Mouse (Mus musculus): ENCODE measurements around the gene Tbc1d17. TPM values are rescaled to one million over a fixed set of nuclear protein-coding genes. Genes with fewer than 3 reads are reported as not detected.

Tbc1d17 gene
- polyA plus RNA-seq, 1 experiment from 2014 or later = 32.7 TPM

- peak overlapping the region; percentile 42 for H3K4me2 ChIP-seq (ENCODE audit: low read depth, low read length)
- H3K4me3 ChIP-seq (ENCODE audit: low read depth, low read length) = peak overlapping the region; percentile 23
- H3K27me3 ChIP-seq (ENCODE audit: control insufficient read depth, insufficient read depth, low read depth, low read length) = peaks cover 17% of the 10 kb centered on the region
- peaks cover 15% of the 10 kb centered on the region for H3K4me1 ChIP-seq (ENCODE audit: control insufficient read depth, low read depth, low read length)
- H3K27ac ChIP-seq (ENCODE audit: low read length) = no peak overlapping the region
- ATAC-seq (ENCODE audit: low read depth) = peak; percentile 39
- H3K9me3 ChIP-seq (replicated peaks; ENCODE audit: control insufficient read depth, low read length) = no peaks in the 10 kb centered on the region
- H3K9ac ChIP-seq (ENCODE audit: low read depth, low read length) = no peak overlapping the region
- WGBS (ENCODE audit: insufficient replicate concordance) = 2% methylated on average over 58 of the region's 58 CpGs
- H3K36me3 ChIP-seq (ENCODE audit: control insufficient read depth, insufficient read depth) = peaks cover 13% of the 10 kb centered on the region
Observed at GRCm38 (mm10) chr7:44839491-44840191, 9.2 kb downstream of the Tbc1d17 start.

DNA sequence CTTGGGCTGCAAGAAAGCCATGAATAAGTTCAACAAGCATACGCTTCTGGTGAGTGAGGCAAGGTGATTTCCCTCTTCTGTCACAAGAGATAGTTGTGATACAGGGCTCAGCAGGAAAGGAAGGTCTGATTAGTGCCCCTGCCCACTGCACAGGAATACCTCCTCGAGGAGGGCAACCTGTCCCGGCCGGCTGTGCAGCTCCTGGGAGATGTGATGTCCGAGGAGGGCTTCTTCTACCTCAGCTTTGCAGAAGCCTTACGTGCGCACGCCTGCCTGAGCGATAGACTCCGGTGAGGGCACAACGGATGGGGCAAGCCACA is 9.7 kb downstream of the Tbc1d17 start:
- Histone ChIP-seq H3K27me3 (ENCODE audit: control insufficient read depth, insufficient read depth, low read depth, low read length) (peaks cover 17% of the 10 kb centered on the region), H3K9me3 (replicated peaks; ENCODE audit: control insufficient read depth, low read length) (no peaks in the 10 kb centered on the region), H3K36me3 (ENCODE audit: control insufficient read depth, insufficient read depth) (peaks cover 13% of the 10 kb centered on the region), H3K4me2 (ENCODE audit: low read depth, low read length) (peak overlapping the region; percentile 42), H3K9ac (ENCODE audit: low read depth, low read length) (no peak overlapping the region), H3K27ac (ENCODE audit: low read length) (no peak overlapping the region), H3K4me1 (ENCODE audit: control insufficient read depth, low read depth, low read length) (peaks cover 15% of the 10 kb centered on the region), H3K4me3 (ENCODE audit: low read depth, low read length) (peak overlapping the region; percentile 23)
- 15% methylated on average over 11 of the region's 11 CpGs for WGBS (ENCODE audit: insufficient replicate concordance)
- ATAC-seq (ENCODE audit: low read depth) = no peak

DNA sequence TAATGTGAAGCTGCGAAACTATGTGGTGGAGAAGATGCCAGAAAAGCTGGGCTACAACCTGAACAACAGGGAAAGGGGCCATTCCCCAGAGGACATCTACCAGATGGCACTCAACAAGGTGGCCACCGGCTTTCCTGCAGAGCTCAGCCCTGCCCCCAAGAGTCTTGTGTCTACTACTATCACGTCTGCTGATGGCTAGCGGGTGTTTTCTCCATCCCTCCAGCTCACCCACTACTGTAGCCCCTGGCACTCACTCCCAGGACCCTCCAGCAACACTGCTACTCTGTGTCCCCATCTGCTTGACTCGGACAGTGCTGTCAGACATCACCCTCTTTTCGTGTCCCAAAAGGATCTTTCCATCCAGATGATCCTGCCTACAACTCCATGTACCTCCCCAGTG is 10.8 kb downstream of the Tbc1d17 start:
- no peak overlapping the region for H3K9ac ChIP-seq (ENCODE audit: low read depth, low read length)
- peaks cover 17% of the 10 kb centered on the region for H3K27me3 ChIP-seq (ENCODE audit: control insufficient read depth, insufficient read depth, low read depth, low read length)
- H3K4me2 ChIP-seq (ENCODE audit: low read depth, low read length) = no peak overlapping the region
- ATAC-seq (ENCODE audit: low read depth) = no peak
- H3K4me1 ChIP-seq (ENCODE audit: control insufficient read depth, low read depth, low read length) = peaks cover 15% of the 10 kb centered on the region
- H3K36me3 ChIP-seq (ENCODE audit: control insufficient read depth, insufficient read depth) = peaks cover 12% of the 10 kb centered on the region
- WGBS (ENCODE audit: insufficient replicate concordance) = 72% methylated on average over 6 of the region's 6 CpGs
- H3K27ac ChIP-seq (ENCODE audit: low read length) = no peak overlapping the region
- no peak overlapping the region for H3K4me3 ChIP-seq (ENCODE audit: low read depth, low read length)
- no peaks in the 10 kb centered on the region for H3K9me3 ChIP-seq (replicated peaks; ENCODE audit: control insufficient read depth, low read length)

DNA sequence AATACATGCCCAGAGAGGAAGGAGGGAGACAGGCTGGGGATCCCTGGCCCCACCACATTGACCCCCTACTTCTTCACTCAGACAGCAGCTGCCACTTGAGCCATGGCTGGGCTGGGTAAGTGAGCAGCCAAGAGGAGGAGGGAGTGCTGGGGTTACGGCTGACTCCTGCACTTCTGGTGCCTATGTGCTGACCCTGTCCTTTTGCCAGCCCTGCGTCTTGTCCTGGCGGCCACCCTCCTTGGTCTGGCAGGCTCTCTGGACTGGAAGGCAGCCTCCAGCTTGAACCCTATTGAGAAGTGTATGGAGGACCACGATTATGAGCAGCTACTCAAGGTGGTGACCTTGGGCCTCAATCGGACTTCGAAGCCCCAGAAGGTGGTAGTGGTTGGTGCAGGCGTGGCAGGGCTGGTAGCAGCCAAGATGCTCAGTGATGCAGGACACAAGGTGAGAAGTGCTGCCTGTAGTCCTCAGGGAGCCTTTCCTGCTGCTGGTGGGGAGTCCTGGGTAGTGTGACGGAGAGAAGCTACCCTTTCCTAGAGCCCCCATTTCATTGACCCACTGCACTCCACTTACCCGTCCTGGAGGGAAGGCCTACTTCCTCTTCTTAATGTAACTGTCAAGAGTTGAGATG is 12.3 kb downstream of the Tbc1d17 start:
- no peak overlapping the region for H3K27ac ChIP-seq (ENCODE audit: low read length)
- no peak for ATAC-seq (ENCODE audit: low read depth)
- H3K4me1 ChIP-seq (ENCODE audit: control insufficient read depth, low read depth, low read length) = peaks cover 15% of the 10 kb centered on the region
- H3K4me3 ChIP-seq (ENCODE audit: low read depth, low read length) = no peak overlapping the region
- peaks cover 17% of the 10 kb centered on the region for H3K27me3 ChIP-seq (ENCODE audit: control insufficient read depth, insufficient read depth, low read depth, low read length)
- WGBS (ENCODE audit: insufficient replicate concordance) = 71% methylated on average over 9 of the region's 9 CpGs
- no peaks in the 10 kb centered on the region for H3K9me3 ChIP-seq (replicated peaks; ENCODE audit: control insufficient read depth, low read length)
- H3K36me3 ChIP-seq (ENCODE audit: control insufficient read depth, insufficient read depth) = peaks cover 6% of the 10 kb centered on the region
- no peak overlapping the region for H3K4me2 ChIP-seq (ENCODE audit: low read depth, low read length)
- no peak overlapping the region for H3K9ac ChIP-seq (ENCODE audit: low read depth, low read length)

DNA sequence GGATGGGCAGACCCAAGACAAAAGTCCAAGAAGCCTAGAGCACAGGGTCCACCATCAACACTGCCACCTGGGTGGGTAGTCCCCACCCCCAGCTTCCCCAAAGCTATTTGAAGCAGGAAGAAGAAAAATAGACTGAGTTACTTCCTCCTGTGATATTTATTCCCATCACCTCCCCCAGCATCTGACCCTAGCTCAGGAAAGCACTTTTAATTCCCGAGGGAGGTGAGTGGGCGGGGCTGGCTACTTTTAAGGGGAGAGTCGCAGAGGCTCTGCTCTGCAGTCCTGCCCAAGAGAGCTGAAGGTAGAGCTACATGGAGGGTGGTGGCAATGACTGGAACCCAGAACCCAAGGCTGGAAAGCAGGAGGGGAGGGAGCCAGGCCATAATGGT is 12.9 kb downstream of the Tbc1d17 start:
- H3K27me3 ChIP-seq (ENCODE audit: control insufficient read depth, insufficient read depth, low read depth, low read length) = peaks cover 17% of the 10 kb centered on the region
- H3K4me1 ChIP-seq (ENCODE audit: control insufficient read depth, low read depth, low read length) = peaks cover 15% of the 10 kb centered on the region
- no peak for ATAC-seq (ENCODE audit: low read depth)
- H3K36me3 ChIP-seq (ENCODE audit: control insufficient read depth, insufficient read depth) = peaks cover 10% of the 10 kb centered on the region
- no peaks in the 10 kb centered on the region for H3K9me3 ChIP-seq (replicated peaks; ENCODE audit: control insufficient read depth, low read length)
- no peak overlapping the region for H3K27ac ChIP-seq (ENCODE audit: low read length)
- H3K4me3 ChIP-seq (ENCODE audit: low read depth, low read length) = no peak overlapping the region
- H3K9ac ChIP-seq (ENCODE audit: low read depth, low read length) = no peak overlapping the region
- 37% methylated on average over 3 of the region's 3 CpGs for WGBS (ENCODE audit: insufficient replicate concordance)
- H3K4me2 ChIP-seq (ENCODE audit: low read depth, low read length) = no peak overlapping the region

DNA sequence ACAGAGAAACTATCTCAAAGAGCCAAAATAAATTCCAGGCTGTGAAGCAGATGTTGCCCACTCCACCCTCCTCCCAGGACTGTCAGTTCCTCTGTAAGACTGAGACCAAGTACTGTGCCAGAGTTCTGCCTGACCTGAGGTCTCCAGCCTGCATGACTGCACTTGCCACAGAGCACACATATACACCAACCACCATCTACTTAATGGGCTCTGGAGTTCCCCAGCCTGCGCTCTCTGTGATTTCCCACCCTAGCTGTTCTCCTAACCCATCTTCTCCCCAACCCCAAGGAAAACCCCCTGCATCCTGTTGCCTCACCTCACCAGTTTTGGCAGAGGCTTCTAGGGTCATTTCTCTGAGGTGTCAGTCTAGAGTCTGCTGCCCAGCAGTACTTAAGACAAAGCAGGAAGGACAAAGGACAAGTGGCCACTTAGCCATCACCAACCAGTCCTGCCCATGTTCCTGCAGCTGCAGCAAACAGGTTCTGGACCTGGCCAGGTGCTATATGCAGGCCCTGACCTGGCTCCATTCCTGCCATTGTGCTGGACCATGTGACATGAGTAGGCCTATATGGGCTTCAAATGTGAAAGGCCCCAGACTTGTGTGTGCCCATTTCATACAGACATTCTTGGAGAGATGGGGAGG is 13.4 kb downstream of the Tbc1d17 start:
- ATAC-seq (ENCODE audit: low read depth) = no peak
- peaks cover 15% of the 10 kb centered on the region for H3K36me3 ChIP-seq (ENCODE audit: control insufficient read depth, insufficient read depth)
- WGBS (ENCODE audit: insufficient replicate concordance) = 77% methylated on average over 1 of the region's 1 CpGs
- H3K27me3 ChIP-seq (ENCODE audit: control insufficient read depth, insufficient read depth, low read depth, low read length) = peaks cover 15% of the 10 kb centered on the region
- H3K4me3 ChIP-seq (ENCODE audit: low read depth, low read length) = no peak overlapping the region
- no peaks in the 10 kb centered on the region for H3K9me3 ChIP-seq (replicated peaks; ENCODE audit: control insufficient read depth, low read length)
- H3K9ac ChIP-seq (ENCODE audit: low read depth, low read length) = no peak overlapping the region
- H3K4me1 ChIP-seq (ENCODE audit: control insufficient read depth, low read depth, low read length) = peaks cover 15% of the 10 kb centered on the region
- H3K27ac ChIP-seq (ENCODE audit: low read length) = no peak overlapping the region
- no peak overlapping the region for H3K4me2 ChIP-seq (ENCODE audit: low read depth, low read length)

- no peak overlapping the region for H3K27ac ChIP-seq (ENCODE audit: low read length)
- H3K9ac ChIP-seq (ENCODE audit: low read depth, low read length) = no peak overlapping the region
- no peaks in the 10 kb centered on the region for H3K9me3 ChIP-seq (replicated peaks; ENCODE audit: control insufficient read depth, low read length)
- ATAC-seq (ENCODE audit: low read depth) = no peak
- H3K4me3 ChIP-seq (ENCODE audit: low read depth, low read length) = no peak overlapping the region
- H3K4me1 ChIP-seq (ENCODE audit: control insufficient read depth, low read depth, low read length) = peaks cover 2% of the 10 kb centered on the region; the same call in 1 of the 2 replicates
- 76% methylated on average over 4 of the region's 4 CpGs for WGBS (ENCODE audit: insufficient replicate concordance)
- H3K36me3 ChIP-seq (ENCODE audit: control insufficient read depth, insufficient read depth) = peaks cover 35% of the 10 kb centered on the region
- H3K27me3 ChIP-seq (ENCODE audit: control insufficient read depth, insufficient read depth, low read depth, low read length) = no peaks in the 10 kb centered on the region
- no peak overlapping the region for H3K4me2 ChIP-seq (ENCODE audit: low read depth, low read length)
Observed at GRCm38 (mm10) chr7:44832763-44833162, 16.1 kb downstream of the Tbc1d17 start.

- no peak overlapping the region for H3K4me3 ChIP-seq (ENCODE audit: low read depth, low read length)
- no peak overlapping the region for H3K27ac ChIP-seq (ENCODE audit: low read length)
- H3K4me1 ChIP-seq (ENCODE audit: control insufficient read depth, low read depth, low read length) = peaks cover 11% of the 10 kb centered on the region
- no peaks in the 10 kb centered on the region for H3K9me3 ChIP-seq (replicated peaks; ENCODE audit: control insufficient read depth, low read length)
- no peak overlapping the region for H3K9ac ChIP-seq (ENCODE audit: low read depth, low read length)
- H3K27me3 ChIP-seq (ENCODE audit: control insufficient read depth, insufficient read depth, low read depth, low read length) = no peaks in the 10 kb centered on the region
- no peak overlapping the region for H3K4me2 ChIP-seq (ENCODE audit: low read depth, low read length)
- H3K36me3 ChIP-seq (ENCODE audit: control insufficient read depth, insufficient read depth) = peaks cover 38% of the 10 kb centered on the region
- ATAC-seq (ENCODE audit: low read depth) = no peak
- 88% methylated on average over 5 of the region's 5 CpGs for WGBS (ENCODE audit: insufficient replicate concordance)
Observed at GRCm38 (mm10) chr7:44828706-44829105, 20.2 kb downstream of the Tbc1d17 start.

DNA sequence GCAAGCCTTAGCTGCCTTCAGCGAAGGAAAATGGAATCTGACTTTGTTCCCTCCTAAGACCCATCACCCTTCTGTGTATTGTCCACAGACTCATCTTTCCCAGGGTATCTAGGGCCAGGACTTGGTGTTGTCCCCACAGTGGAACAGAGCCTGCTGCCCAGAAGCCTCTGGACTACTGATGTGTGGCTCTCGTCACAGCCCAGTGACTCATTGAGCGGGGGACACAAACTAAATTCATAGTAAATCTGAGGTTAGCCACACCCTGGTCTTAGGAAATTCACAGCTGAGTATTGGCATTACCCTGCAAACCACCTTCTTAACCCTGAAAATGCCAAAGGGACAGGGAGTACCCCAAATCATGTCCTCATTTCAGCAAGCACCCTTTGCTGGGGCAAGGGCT is 22.1 kb downstream of the Tbc1d17 start:
- H3K36me3 ChIP-seq (ENCODE audit: control insufficient read depth, insufficient read depth) = peaks cover 35% of the 10 kb centered on the region
- no peak overlapping the region for H3K4me2 ChIP-seq (ENCODE audit: low read depth, low read length)
- H3K27me3 ChIP-seq (ENCODE audit: control insufficient read depth, insufficient read depth, low read depth, low read length) = no peaks in the 10 kb centered on the region
- ATAC-seq (ENCODE audit: low read depth) = no peak
- H3K4me3 ChIP-seq (ENCODE audit: low read depth, low read length) = no peak overlapping the region
- no peaks in the 10 kb centered on the region for H3K9me3 ChIP-seq (replicated peaks; ENCODE audit: control insufficient read depth, low read length)
- 75% methylated on average over 3 of the region's 3 CpGs for WGBS (ENCODE audit: insufficient replicate concordance)
- no peak overlapping the region for H3K9ac ChIP-seq (ENCODE audit: low read depth, low read length)
- no peak overlapping the region for H3K27ac ChIP-seq (ENCODE audit: low read length)
- peaks cover 26% of the 10 kb centered on the region for H3K4me1 ChIP-seq (ENCODE audit: control insufficient read depth, low read depth, low read length)

Measured in liver, embryonic 16.5 days (tissue).